Mouse (Mus musculus): Measurements from ENCODE around the gene Gm20458.

The Gm20458 gene

DNA sequence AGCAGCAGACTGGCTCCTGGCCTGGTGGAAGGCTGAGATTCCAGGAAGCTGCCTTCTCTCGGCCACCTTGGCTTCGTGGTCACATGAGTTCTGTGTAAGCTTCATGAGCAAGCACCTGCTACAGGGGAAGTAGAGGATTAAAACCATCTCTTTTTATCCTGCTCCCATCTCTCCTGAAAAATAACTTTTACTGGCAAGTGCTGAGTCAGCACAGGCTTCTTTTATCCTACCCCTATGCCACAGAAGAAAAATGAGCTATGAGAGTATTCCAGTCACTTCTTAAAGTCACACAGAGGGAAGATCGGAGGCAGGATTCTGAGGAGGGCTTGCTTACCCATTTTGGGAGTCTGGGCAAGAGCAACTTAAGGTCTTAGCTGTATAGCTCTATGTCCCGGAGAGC lies 76.2 kb downstream of the Gm20458 start:
- DNase-seq (ENCODE audit: low spot score in 2 of 2) = no peak
